Mouse (Mus musculus) layer of hippocampus, postnatal 36 days (tissue): Measurements from ENCODE around the gene Olfr221. TPM values are rescaled to one million over a fixed set of nuclear protein-coding genes. Genes with fewer than 3 reads are reported as not detected.

ENCODE experiments used
- DNase-seq, 2 experiments: peaks; one replicate each; pipeline ENCODE4 v3.0.0; 2022
- total RNA-seq, 2 experiments: library from RNA; stranded (reverse); gene quantifications; 2 replicates each; pipeline ENCODE4 v1.2.3; 2021

Gene Olfr221
- total RNA-seq, 2 experiments from 2014 or later, result not detected

DNA sequence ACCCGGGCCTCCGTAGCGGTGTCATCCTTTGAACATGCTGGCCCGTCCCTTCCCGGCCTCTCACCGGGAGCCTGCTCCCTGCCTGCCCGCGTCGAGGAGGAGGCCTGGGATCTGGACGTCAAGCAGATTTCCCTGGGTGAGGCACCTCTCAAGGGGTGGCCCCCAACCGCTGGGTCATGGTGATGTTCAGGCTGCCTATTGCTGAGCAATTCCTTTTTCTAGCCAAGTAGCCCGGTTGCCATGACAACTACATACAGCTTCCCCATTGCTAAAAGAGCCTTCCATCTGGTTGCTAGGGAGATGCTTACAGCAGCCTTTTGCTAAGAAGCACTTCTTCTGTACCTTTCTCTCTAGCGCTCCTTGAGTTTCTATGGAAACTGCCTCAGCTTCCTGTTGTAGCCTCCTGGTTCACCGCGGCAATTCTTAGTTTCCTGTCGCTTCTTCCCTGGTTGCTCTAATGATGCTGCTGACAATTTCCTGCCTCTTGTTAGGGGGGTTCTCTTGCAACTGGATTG is 38.2 kb downstream of the Olfr221 start:
- peak; percentile 76 for DNase-seq

DNA sequence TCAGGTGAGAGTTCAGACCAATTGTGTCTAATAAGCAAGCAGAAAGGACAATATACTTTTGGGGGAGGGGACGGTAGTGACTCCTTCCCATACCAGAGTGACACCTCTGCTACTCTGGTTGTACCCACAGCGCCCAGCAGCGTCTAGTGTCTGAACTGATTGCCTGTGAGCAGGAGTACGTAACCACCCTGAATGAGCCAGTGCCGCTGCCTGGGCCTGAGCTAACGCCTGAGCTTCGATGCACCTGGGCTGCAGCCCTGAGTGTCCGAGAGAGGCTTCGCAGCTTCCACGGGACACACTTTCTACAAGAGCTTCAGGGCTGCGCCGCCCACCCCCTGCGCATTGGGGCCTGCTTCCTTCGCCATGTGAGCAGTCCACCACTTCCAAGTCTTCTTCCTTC is 44.8 kb downstream of the Olfr221 start:
- no peak for DNase-seq

GRCm38 (mm10) chr14:51996866-51997265 is 45.4 kb downstream of the Olfr221 start:
- no peak for DNase-seq

DNA sequence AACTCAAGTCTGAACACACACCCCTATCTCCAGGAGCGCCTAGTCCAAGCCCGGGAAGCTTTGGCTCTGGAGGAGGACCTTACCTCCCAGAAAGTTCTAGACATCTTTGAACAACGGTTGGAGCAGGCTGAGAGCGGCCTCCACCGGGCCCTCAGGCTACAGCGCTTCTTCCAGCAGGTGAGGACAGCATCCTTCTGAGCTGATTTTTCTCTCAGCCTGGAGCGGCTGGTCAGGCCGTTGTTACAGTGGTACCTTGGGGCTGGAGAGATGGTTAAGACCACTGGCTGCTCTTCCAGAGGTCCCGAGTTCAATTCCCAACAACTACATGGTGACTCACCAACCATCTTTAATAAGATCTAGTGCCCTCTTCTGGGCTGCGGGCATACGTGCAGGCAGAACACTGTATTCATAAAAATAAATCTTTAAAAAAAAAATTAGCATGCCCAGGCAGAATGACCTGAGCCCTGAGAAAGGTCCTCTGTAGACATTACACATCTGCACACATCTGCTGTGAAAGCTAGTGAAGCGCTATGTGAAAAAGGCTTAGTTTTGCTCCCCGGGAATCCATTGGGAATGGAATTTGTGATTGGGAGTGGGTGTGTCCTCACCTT is 45.9 kb downstream of the Olfr221 start:
- no peak for DNase-seq

- DNase-seq, result no peak
Observed at GRCm38 (mm10) chr14:51995219-51995871, 46.9 kb downstream of the Olfr221 start.

DNA sequence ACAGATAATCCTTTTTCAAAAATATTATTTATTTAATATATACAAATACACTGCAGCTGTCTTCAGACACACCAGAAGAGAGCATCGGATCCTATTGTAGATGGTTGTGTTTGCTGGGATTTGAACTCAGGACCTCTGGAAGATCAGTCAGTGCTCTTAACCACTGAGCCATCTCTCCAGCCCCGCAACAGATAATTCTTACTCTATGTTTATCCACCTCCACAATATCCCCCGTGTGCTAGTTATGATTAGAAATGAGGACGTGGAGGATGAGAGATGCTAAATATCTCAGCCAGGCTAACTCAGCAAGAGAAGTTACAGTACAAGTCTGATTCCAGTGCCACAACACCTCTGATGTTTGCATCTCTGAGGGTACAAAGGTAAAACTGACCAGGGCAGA is 47.8 kb downstream of the Olfr221 start:
- DNase-seq, result no peak

GRCm38 (mm10) chr14:51989461-51989970 is 52.7 kb downstream of the Olfr221 start:
- no peak for DNase-seq

DNA sequence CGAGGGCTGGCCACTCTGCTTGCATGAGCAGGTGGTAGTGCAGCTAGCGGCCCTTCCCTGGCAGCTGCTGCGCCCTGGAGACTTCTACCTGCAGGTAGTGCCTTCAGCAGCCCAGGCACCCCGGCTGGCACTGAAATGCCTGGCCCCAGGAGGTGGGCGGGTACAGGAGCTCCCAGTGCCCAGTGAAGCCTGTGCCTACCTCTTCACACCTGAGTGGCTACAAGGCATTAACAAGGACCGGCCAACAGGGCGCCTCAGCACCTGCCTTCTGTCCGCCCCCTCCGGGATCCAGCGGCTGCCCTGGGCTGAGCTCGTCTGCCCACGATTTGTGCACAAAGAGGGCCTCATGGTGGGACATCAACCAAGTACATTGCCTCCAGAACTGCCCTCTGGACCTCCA is 53.5 kb downstream of the Olfr221 start:
- no peak for DNase-seq

DNA sequence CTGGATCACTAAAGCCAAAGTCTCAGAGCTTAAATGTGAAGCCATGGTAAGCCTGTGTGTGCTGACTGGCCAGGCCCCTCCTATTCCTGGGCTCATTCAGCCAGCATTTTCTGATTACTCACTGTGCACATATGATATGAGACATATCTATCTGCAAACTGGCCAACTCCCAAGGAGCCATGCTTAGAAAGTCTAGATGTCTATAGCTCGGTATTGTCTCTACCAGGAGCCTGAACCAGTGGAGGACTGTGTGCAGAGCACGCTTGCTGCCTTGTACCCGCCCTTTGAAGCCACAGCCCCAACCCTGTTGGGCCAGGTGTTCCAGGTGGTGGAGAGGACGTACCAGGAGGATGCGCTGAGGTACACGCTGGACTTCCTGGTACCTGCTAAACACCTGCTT is 55.1 kb downstream of the Olfr221 start:
- DNase-seq, result no peak

GRCm38 (mm10) chr14:51986153-51986505 is 56.1 kb downstream of the Olfr221 start:
- no peak for DNase-seq

DNA sequence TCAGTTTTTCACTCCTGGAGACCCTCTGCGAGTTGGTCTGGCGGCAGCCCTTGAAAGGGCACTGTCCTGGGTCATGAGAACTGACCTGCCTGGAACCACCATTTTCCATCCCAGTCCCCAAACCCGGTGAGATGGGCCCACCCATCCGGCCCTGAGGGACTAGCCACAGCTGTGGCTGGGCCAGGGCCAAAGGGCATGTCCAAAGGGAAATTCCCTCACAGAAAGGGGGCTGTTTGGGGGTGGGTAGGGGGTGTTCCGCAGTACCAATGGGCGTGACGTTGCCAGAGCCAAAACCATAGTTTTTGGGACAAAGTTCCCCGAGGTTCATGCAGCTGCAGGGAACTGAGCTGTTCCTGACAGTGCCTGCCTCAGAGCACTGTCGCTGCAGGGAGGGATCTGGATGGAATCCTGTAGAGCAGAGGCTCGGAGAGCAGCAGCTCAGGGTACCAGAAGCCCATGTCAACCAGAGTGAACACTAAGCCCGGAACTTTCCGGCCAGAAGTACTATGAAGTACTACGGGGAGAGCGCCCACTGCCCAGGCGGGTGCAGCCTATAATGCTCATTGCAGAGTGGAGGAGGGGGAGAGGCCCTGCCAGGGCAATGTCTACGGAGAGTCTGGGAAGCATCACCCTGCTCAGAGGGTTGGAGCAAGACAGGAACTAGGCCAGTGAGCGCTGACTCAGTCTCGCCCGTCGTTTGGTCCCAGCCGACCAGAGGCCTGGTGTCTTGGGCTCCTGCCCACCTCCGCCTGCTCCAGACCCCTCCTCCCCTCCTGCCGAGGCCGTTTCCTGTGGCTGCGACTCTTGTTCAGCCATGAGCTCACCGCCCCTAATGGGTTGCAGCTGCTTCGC is 56.7 kb downstream of the Olfr221 start:
- peak; percentile 67 to 78 for DNase-seq

DNA sequence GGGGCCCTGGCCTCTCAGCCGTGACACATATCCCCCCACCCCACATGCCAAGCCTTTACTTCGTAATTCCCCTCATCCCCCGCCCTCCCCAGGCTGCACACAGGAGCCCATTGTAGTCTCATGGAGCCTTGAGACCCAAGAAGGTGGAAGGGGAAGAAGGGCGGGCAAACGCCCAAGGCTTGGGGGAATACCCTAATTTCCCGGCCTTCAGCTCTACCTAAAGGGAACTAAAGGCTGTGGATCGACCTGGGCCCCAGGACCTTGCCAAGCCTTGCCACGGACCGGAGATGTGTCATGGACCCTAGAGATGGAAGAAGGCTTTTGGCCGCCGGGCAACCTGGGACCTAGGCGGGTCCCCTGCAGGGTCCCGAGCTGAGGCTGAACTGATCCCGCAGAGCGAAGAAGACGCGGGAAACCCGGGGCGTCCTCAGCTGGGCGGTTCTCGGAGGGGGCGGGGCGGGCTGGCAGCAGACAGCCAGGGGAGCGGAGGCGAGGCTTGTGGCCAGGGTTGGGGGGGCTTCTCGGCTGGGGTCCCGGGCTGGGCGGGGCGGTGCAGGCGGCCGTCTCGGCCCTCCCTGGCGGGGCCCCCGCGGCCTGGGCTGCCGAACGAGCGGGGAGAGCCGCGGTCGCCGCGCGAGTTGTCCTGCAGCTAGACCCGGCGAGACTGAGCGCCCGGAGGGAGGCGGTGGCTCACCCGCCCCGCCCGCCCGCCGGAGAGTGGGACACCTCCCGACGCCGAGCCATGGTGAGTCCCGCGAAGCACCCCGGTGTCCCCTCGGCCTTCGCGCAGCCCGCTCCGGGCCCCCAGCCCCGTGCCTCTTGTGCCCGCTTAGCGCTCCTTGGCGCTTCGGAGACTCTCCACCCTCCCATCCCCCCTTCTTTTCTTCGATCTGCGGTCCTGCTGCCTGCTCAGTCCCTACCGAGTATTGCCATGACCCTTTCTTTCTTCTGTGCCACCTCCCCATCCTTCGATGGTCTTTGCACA is 57.7 kb downstream of the Olfr221 start, which contains the start of gene Arhgef40:
Arhgef40 (plus strand) TSS at position 473 of the 985 bp plus-strand sequence.
- peak; percentile 65 to 70 for DNase-seq

Other genes starting within 250 kb of the Olfr221 start
- gene AY358078, start 242.4 kb downstream of the Olfr221 start, total RNA-seq, result not detected
- gene Ear6, start 188.8 kb downstream of the Olfr221 start, total RNA-seq, result not detected
- gene Mettl17, start 157.6 kb downstream of the Olfr221 start, total RNA-seq, result 10 to 100 TPM; 40.8 to 50.5 TPM
- gene Slc39a2, start 149.6 kb downstream of the Olfr221 start, total RNA-seq, result 10 to 100 TPM in 1 of 2 experiments, 1 to 10 TPM in 1; 8.1 to 11.0 TPM
- gene Ndrg2, start 128.3 kb downstream of the Olfr221 start, total RNA-seq, result 100 to 1,000 TPM; 824 to 861 TPM
- not detected for gene Tppp2, start 124.0 kb downstream of the Olfr221 start, total RNA-seq
- not detected for gene Rnase13, start 119.7 kb downstream of the Olfr221 start, total RNA-seq
- gene Arhgef40, start 57.7 kb downstream of the Olfr221 start, total RNA-seq, result 10 to 100 TPM; 31.4 to 39.9 TPM
- under 1 TPM in 1 of 2 experiments, not detected in 1; 0.65 TPM for gene Tmem253, start 26.8 kb downstream of the Olfr221 start, total RNA-seq
- gene Zfp219, start 21.7 kb downstream of the Olfr221 start, total RNA-seq, result 10 to 100 TPM; 42.5 to 44.4 TPM
- gene Hnrnpc, start 61.6 kb upstream of the Olfr221 start, total RNA-seq, result 100 to 1,000 TPM; 279 to 281 TPM
- gene Rpgrip1, start 68.2 kb upstream of the Olfr221 start, total RNA-seq, result 1 to 10 TPM; 1.1 to 2.3 TPM
- gene Supt16, start 155.0 kb upstream of the Olfr221 start, total RNA-seq, result 10 to 100 TPM; 52.2 to 53.9 TPM
- gene Chd8, start 215.3 kb upstream of the Olfr221 start, total RNA-seq, result 100 to 1,000 TPM; 123 to 143 TPM
- gene Tox4, start 236.7 kb upstream of the Olfr221 start, total RNA-seq, result 10 to 100 TPM; 58.3 to 63.0 TPM
- gene Rab2b, start 237.1 kb upstream of the Olfr221 start, total RNA-seq, result 10 to 100 TPM; 35.7 to 37.1 TPM